Mouse (Mus musculus) cerebellum, postnatal 4 days (tissue): ENCODE measurements around the gene Hsdl2.

ENCODE experiments used
- DNase-seq, 2 experiments: peaks; one replicate each; pipeline ENCODE4 v3.0.0; 2022; ENCODE audit warnings: low spot score in 2 of 2, mixed read lengths in 1 of 2

The Hsdl2 gene

GRCm38 (mm10) chr4:59625998-59626910, 44.9 kb downstream of the Hsdl2 start, which contains the start of gene E130308A19Rik:
Gene E130308A19Rik (plus strand): TSS chr4:59626211.
- DNase-seq = peak; percentile 47 to 75

GRCm38 (mm10) chr4:59628255-59628654, 46.9 kb downstream of the Hsdl2 start:
- DNase-seq = no peak

GRCm38 (mm10) chr4:59629076-59629874, 47.9 kb downstream of the Hsdl2 start:
- DNase-seq = no peak

- no peak for DNase-seq
Observed at GRCm38 (mm10) chr4:59630122-59630521, 48.8 kb downstream of the Hsdl2 start.

GRCm38 (mm10) chr4:59634532-59634931, 53.2 kb downstream of the Hsdl2 start:
- DNase-seq = no peak

- no peak for DNase-seq
Observed at GRCm38 (mm10) chr4:59639163-59639562, 57.8 kb downstream of the Hsdl2 start.

GRCm38 (mm10) chr4:59640720-59641119, 59.4 kb downstream of the Hsdl2 start:
- DNase-seq = no peak

GRCm38 (mm10) chr4:59642039-59642438, 60.7 kb downstream of the Hsdl2 start:
- DNase-seq = no peak

GRCm38 (mm10) chr4:59642657-59643056, 61.3 kb downstream of the Hsdl2 start:
- no peak for DNase-seq

- DNase-seq = no peak
Observed at GRCm38 (mm10) chr4:59644431-59644830, 63.1 kb downstream of the Hsdl2 start.

GRCm38 (mm10) chr4:59644992-59645391, 63.6 kb downstream of the Hsdl2 start:
- no peak for DNase-seq

GRCm38 (mm10) chr4:59645610-59646009, 64.2 kb downstream of the Hsdl2 start:
- DNase-seq = no peak

- no peak for DNase-seq
Observed at GRCm38 (mm10) chr4:59646020-59646696, 64.8 kb downstream of the Hsdl2 start.

- DNase-seq = no peak
Observed at GRCm38 (mm10) chr4:59649119-59649518, 67.8 kb downstream of the Hsdl2 start.

GRCm38 (mm10) chr4:59652166-59652681, 70.9 kb downstream of the Hsdl2 start:
- no peak for DNase-seq

- no peak for DNase-seq
Observed at GRCm38 (mm10) chr4:59656061-59656642, 74.8 kb downstream of the Hsdl2 start.

- no peak for DNase-seq
Observed at GRCm38 (mm10) chr4:59662163-59662562, 80.8 kb downstream of the Hsdl2 start.

GRCm38 (mm10) chr4:59663451-59663850, 82.1 kb downstream of the Hsdl2 start:
- no peak for DNase-seq

GRCm38 (mm10) chr4:59666550-59667317, 85.4 kb downstream of the Hsdl2 start:
- DNase-seq = no peak

GRCm38 (mm10) chr4:59668050-59668449, 86.7 kb downstream of the Hsdl2 start:
- no peak for DNase-seq
